Mouse (Mus musculus): ENCODE measurements around the gene Gm9936.

GRCm38 (mm10) chr5:114879399-114879798 is 20.9 kb upstream of the Gm9936 start:
- no peak for TF ChIP-seq ZC3H11A (IDR thresholded peaks at IDR 0.05; ENCODE audit: low read depth, low read length)
- TF ChIP-seq POLR2A (IDR thresholded peaks at IDR 0.05; ENCODE audit: control insufficient read depth in 1 of 2, insufficient read depth in 1 of 2, low read depth in 1 of 2, low read length in 2 of 2, poor library complexity in 1 of 2), result no peak
- TF ChIP-seq RCOR1 (IDR thresholded peaks at IDR 0.05; ENCODE audit: low read depth, low read length), result no peak
- no peak for TF ChIP-seq CTCF (IDR thresholded peaks at IDR 0.05 in 2 of 3, conservative IDR thresholded peaks at IDR 0.05 in 1 of 3; ENCODE audit: control insufficient read depth in 1 of 3, insufficient read depth in 1 of 3, low read depth in 2 of 3, low read length in 3 of 3, poor library complexity in 1 of 3, severe bottlenecking in 1 of 3)
- TF ChIP-seq MXI1 (IDR thresholded peaks at IDR 0.05; ENCODE audit: low read depth, low read length), result no peak
- no peak for TF ChIP-seq CHD2 (IDR thresholded peaks at IDR 0.05; ENCODE audit: low read length)
- TF ChIP-seq NELFE (IDR thresholded peaks at IDR 0.05; ENCODE audit: low read depth, low read length), result no peak
- TF ChIP-seq EP300 (IDR thresholded peaks at IDR 0.05; ENCODE audit: low read depth in 1 of 2, low read length in 2 of 2), result no peak
- TF ChIP-seq MYB (IDR thresholded peaks at IDR 0.05; ENCODE audit: low read depth, low read length), result no peak
- TF ChIP-seq TAL1 (IDR thresholded peaks at IDR 0.05; ENCODE audit: low read length), result no peak
- TF ChIP-seq ZMIZ1 (IDR thresholded peaks at IDR 0.05; ENCODE audit: low read depth, low read length), result no peak
- no peak for TF ChIP-seq RAD21 (IDR thresholded peaks at IDR 0.05; ENCODE audit: low read depth, low read length)
- no peak for TF ChIP-seq TBP (IDR thresholded peaks at IDR 0.05; ENCODE audit: low read depth, low read length)

All from MEL (cell line).